Mouse (Mus musculus) kidney, embryonic 15.5 days (tissue): ENCODE data around the gene Olfr1382. TPM values are rescaled to one million over a fixed set of nuclear protein-coding genes. Genes with fewer than 3 reads are reported as not detected.

Source experiments
- polyA plus RNA-seq: library from polyadenylated mRNA; unstranded; fragments of >200 nt; fragmentation: Nextera tagmentation; extraction: Ambion mirVana; gene quantifications from 2 replicates; pipeline ENCODE4 v1.2.1, GENCODE M21; 2015

The Olfr1382 gene
- polyA plus RNA-seq, 1 experiment from 2014 or later: not detected

Other genes with a start within 250 kb of the Olfr1382 start
- gene Olfr1393, start 249.9 kb upstream of the Olfr1382 start, polyA plus RNA-seq: not detected in 2 replicates
- 0.10 and 0.15 TPM in 2 replicates for gene Olfr1392, start 243.0 kb upstream of the Olfr1382 start, polyA plus RNA-seq
- not detected in 2 replicates for gene Olfr10, start 223.5 kb upstream of the Olfr1382 start, polyA plus RNA-seq
- not detected in 2 replicates for gene Olfr1391, start 205.5 kb upstream of the Olfr1382 start, polyA plus RNA-seq
- gene Olfr1390, start 193.1 kb upstream of the Olfr1382 start, polyA plus RNA-seq: not detected in 2 replicates
- not detected in 2 replicates for gene Olfr1389, start 105.2 kb upstream of the Olfr1382 start, polyA plus RNA-seq
- 0.06 and 0.09 TPM in 2 replicates for gene Olfr1388, start 91.6 kb upstream of the Olfr1382 start, polyA plus RNA-seq
- gene Olfr1387, start 72.9 kb upstream of the Olfr1382 start, polyA plus RNA-seq: not detected in 2 replicates
- not detected in 2 replicates for gene Olfr1386, start 63.2 kb upstream of the Olfr1382 start, polyA plus RNA-seq
- gene Olfr1385, start 39.2 kb upstream of the Olfr1382 start, polyA plus RNA-seq: not detected in 2 replicates
- not detected in 2 replicates for gene Olfr1384, start 21.5 kb upstream of the Olfr1382 start, polyA plus RNA-seq
- gene Olfr1383, start 8.6 kb upstream of the Olfr1382 start, polyA plus RNA-seq: not detected in 2 replicates
- 0.06 TPM in 1 of 2 replicates, not detected in the other for gene Olfr1381, start 15.2 kb downstream of the Olfr1382 start, polyA plus RNA-seq
- gene Olfr1380, start 28.6 kb downstream of the Olfr1382 start, polyA plus RNA-seq: not detected in 2 replicates
- gene Flt4, start 81.0 kb downstream of the Olfr1382 start, polyA plus RNA-seq: 8.3 and 10.1 TPM in 2 replicates
- not detected in 2 replicates for gene Scgb3a1, start 135.4 kb downstream of the Olfr1382 start, polyA plus RNA-seq
- 67.1 and 70.8 TPM in 2 replicates for gene Cnot6, start 184.5 kb downstream of the Olfr1382 start, polyA plus RNA-seq